Mouse (Mus musculus): ENCODE data around the gene Rnf186. TPM values are rescaled to one million over a fixed set of nuclear protein-coding genes. Genes with fewer than 3 reads are reported as not detected.

The Rnf186 gene
- polyA plus RNA-seq, 1 experiment from 2014 or later = not detected

- 17% methylated on average over 15 of the region's 15 CpGs for WGBS
- Histone ChIP-seq H3K4me2 (peak overlapping the region; percentile 51), H3K27me3 (replicated peaks) (peaks cover 14% of the 10 kb centered on the region; the same call in 1 of the 2 replicates), H3K4me3 (peak overlapping the region; percentile 38), H3K4me1 (no peaks in the 10 kb centered on the region), H3K36me3 (no peaks in the 10 kb centered on the region), H3K27ac (replicated peaks) (no peak overlapping the region), H3K9ac (0 out of 2 replicates have a peak overlapping the region, but pooled peaks have one; percentile 33), H3K9me3 (no peaks in the 10 kb centered on the region)
- ATAC-seq (ENCODE audit: extremely low read depth, insufficient number of reproducible peaks, low FRiP score, low TSS enrichment) = no peak
These were observed 23.2 kb upstream of the Rnf186 start for GRCm38 (mm10) chr4:138943730-138944129.

- no peak overlapping the region for H3K4me2 ChIP-seq
- 76% methylated on average over 2 of the region's 2 CpGs for WGBS
- no peak overlapping the region for H3K9ac ChIP-seq
- H3K27me3 ChIP-seq (replicated peaks) = 0 out of 2 replicates have a peak, but pooled peaks cover 4% of the 10 kb centered on the region
- no peak overlapping the region for H3K27ac ChIP-seq (replicated peaks)
- no peaks in the 10 kb centered on the region for H3K4me1 ChIP-seq
- H3K36me3 ChIP-seq = no peaks in the 10 kb centered on the region
- H3K4me3 ChIP-seq = no peak overlapping the region
- H3K9me3 ChIP-seq = no peaks in the 10 kb centered on the region
- ATAC-seq (ENCODE audit: extremely low read depth, insufficient number of reproducible peaks, low FRiP score, low TSS enrichment) = no peak
These were observed 18.7 kb upstream of the Rnf186 start for GRCm38 (mm10) chr4:138948257-138948656.

GRCm38 (mm10) chr4:138958612-138959011 is 8.3 kb upstream of the Rnf186 start:
- Histone ChIP-seq H3K4me1 (no peaks in the 10 kb centered on the region), H3K9ac (no peak overlapping the region), H3K27me3 (replicated peaks) (peaks cover 8% of the 10 kb centered on the region; the same call in 1 of the 2 replicates), H3K9me3 (no peaks in the 10 kb centered on the region), H3K27ac (replicated peaks) (no peak overlapping the region), H3K4me2 (no peak overlapping the region), H3K4me3 (no peak overlapping the region), H3K36me3 (no peaks in the 10 kb centered on the region)
- WGBS = 76% methylated on average over 9 of the region's 9 CpGs
- no peak for ATAC-seq (ENCODE audit: extremely low read depth, insufficient number of reproducible peaks, low FRiP score, low TSS enrichment)

- no peak overlapping the region for H3K4me2 ChIP-seq
- H3K9me3 ChIP-seq = no peaks in the 10 kb centered on the region
- no peak overlapping the region for H3K9ac ChIP-seq
- no peaks in the 10 kb centered on the region for H3K36me3 ChIP-seq
- no peak for ATAC-seq (ENCODE audit: extremely low read depth, insufficient number of reproducible peaks, low FRiP score, low TSS enrichment)
- H3K4me3 ChIP-seq = no peak overlapping the region
- WGBS = 74% methylated on average over 15 of the region's 15 CpGs
- no peak overlapping the region for H3K27ac ChIP-seq (replicated peaks)
- H3K4me1 ChIP-seq = no peaks in the 10 kb centered on the region
- peaks cover 8% of the 10 kb centered on the region; the same call in 1 of the 2 replicates for H3K27me3 ChIP-seq (replicated peaks)
These were observed 7.8 kb upstream of the Rnf186 start for GRCm38 (mm10) chr4:138959120-138959519.

GRCm38 (mm10) chr4:138959926-138960325 is 7.0 kb upstream of the Rnf186 start:
- WGBS = 59% methylated on average over 7 of the region's 7 CpGs
- Histone ChIP-seq H3K27ac (replicated peaks) (no peak overlapping the region), H3K4me1 (no peaks in the 10 kb centered on the region), H3K9me3 (no peaks in the 10 kb centered on the region), H3K4me2 (no peak overlapping the region), H3K27me3 (replicated peaks) (peaks cover 8% of the 10 kb centered on the region; the same call in 1 of the 2 replicates), H3K4me3 (no peak overlapping the region), H3K9ac (no peak overlapping the region), H3K36me3 (no peaks in the 10 kb centered on the region)
- ATAC-seq (ENCODE audit: extremely low read depth, insufficient number of reproducible peaks, low FRiP score, low TSS enrichment) = no peak

GRCm38 (mm10) chr4:138962719-138963118 is 4.2 kb upstream of the Rnf186 start:
- 76% methylated on average over 5 of the region's 5 CpGs for WGBS
- Histone ChIP-seq H3K4me3 (no peak overlapping the region), H3K9me3 (no peaks in the 10 kb centered on the region), H3K27me3 (replicated peaks) (peaks cover 8% of the 10 kb centered on the region; the same call in 1 of the 2 replicates), H3K27ac (replicated peaks) (no peak overlapping the region), H3K4me2 (no peak overlapping the region), H3K4me1 (0 out of 2 replicates have a peak, but pooled peaks cover 5% of the 10 kb centered on the region), H3K9ac (no peak overlapping the region), H3K36me3 (no peaks in the 10 kb centered on the region)
- ATAC-seq (ENCODE audit: extremely low read depth, insufficient number of reproducible peaks, low FRiP score, low TSS enrichment) = no peak

- Histone ChIP-seq H3K27ac (replicated peaks) (no peak overlapping the region), H3K9ac (no peak overlapping the region), H3K4me2 (no peak overlapping the region), H3K4me1 (peaks cover 23% of the 10 kb centered on the region), H3K36me3 (no peaks in the 10 kb centered on the region), H3K9me3 (no peaks in the 10 kb centered on the region), H3K4me3 (no peak overlapping the region), H3K27me3 (replicated peaks) (no peaks in the 10 kb centered on the region)
- no peak for ATAC-seq (ENCODE audit: extremely low read depth, insufficient number of reproducible peaks, low FRiP score, low TSS enrichment)
- WGBS = 57% methylated on average over 5 of the region's 5 CpGs
These were observed 1.0 kb upstream of the Rnf186 start for GRCm38 (mm10) chr4:138965871-138966270.

GRCm38 (mm10) chr4:138967485-138967884 is 573 bp downstream of the Rnf186 start:
- H3K4me3 ChIP-seq = no peak overlapping the region
- ATAC-seq (ENCODE audit: extremely low read depth, insufficient number of reproducible peaks, low FRiP score, low TSS enrichment) = no peak
- H3K27ac ChIP-seq (replicated peaks) = no peak overlapping the region
- H3K36me3 ChIP-seq = no peaks in the 10 kb centered on the region
- no peaks in the 10 kb centered on the region for H3K9me3 ChIP-seq
- H3K4me2 ChIP-seq = no peak overlapping the region
- H3K27me3 ChIP-seq (replicated peaks) = no peaks in the 10 kb centered on the region
- H3K4me1 ChIP-seq = peaks cover 34% of the 10 kb centered on the region
- 62% methylated on average over 14 of the region's 15 CpGs for WGBS
- H3K9ac ChIP-seq = no peak overlapping the region

GRCm38 (mm10) chr4:138968772-138969556 is 2.1 kb downstream of the Rnf186 start:
- Histone ChIP-seq H3K27ac (replicated peaks) (no peak overlapping the region; the same call in 1 of the 2 replicates), H3K9ac (no peak overlapping the region), H3K4me2 (no peak overlapping the region)

GRCm38 (mm10) chr4:138969736-138970135 is 2.8 kb downstream of the Rnf186 start:
- no peak overlapping the region for H3K27ac ChIP-seq (replicated peaks)

More at GRCm38 (mm10) chr4:138968772-138969556, 2.1 kb downstream of the Rnf186 start:
- ATAC-seq (ENCODE audit: extremely low read depth, insufficient number of reproducible peaks, low FRiP score, low TSS enrichment) = no peak
- no peaks in the 10 kb centered on the region for H3K36me3 ChIP-seq
- WGBS = 45% methylated on average over 16 of the region's 16 CpGs
- no peaks in the 10 kb centered on the region for H3K9me3 ChIP-seq
- H3K4me1 ChIP-seq = peaks cover 39% of the 10 kb centered on the region
- H3K4me3 ChIP-seq = no peak overlapping the region
- no peaks in the 10 kb centered on the region for H3K27me3 ChIP-seq (replicated peaks)

GRCm38 (mm10) chr4:138971371-138971770 is 4.5 kb downstream of the Rnf186 start:
- no peak overlapping the region for H3K27ac ChIP-seq (replicated peaks)

More at GRCm38 (mm10) chr4:138969736-138970135, 2.8 kb downstream of the Rnf186 start:
- no peak overlapping the region for H3K9ac ChIP-seq
- no peak for ATAC-seq (ENCODE audit: extremely low read depth, insufficient number of reproducible peaks, low FRiP score, low TSS enrichment)
- H3K4me3 ChIP-seq = no peak overlapping the region
- peaks cover 39% of the 10 kb centered on the region for H3K4me1 ChIP-seq
- H3K9me3 ChIP-seq = no peaks in the 10 kb centered on the region
- WGBS = 41% methylated on average over 9 of the region's 9 CpGs
- no peak overlapping the region for H3K4me2 ChIP-seq
- no peaks in the 10 kb centered on the region for H3K36me3 ChIP-seq
- H3K27me3 ChIP-seq (replicated peaks) = no peaks in the 10 kb centered on the region

More at GRCm38 (mm10) chr4:138971371-138971770, 4.5 kb downstream of the Rnf186 start:
- no peak overlapping the region for H3K4me2 ChIP-seq
- 86% methylated on average over 6 of the region's 6 CpGs for WGBS
- no peak overlapping the region for H3K4me3 ChIP-seq
- H3K9me3 ChIP-seq = no peaks in the 10 kb centered on the region
- ATAC-seq (ENCODE audit: extremely low read depth, insufficient number of reproducible peaks, low FRiP score, low TSS enrichment) = no peak
- H3K27me3 ChIP-seq (replicated peaks) = no peaks in the 10 kb centered on the region
- H3K4me1 ChIP-seq = peaks cover 35% of the 10 kb centered on the region
- no peaks in the 10 kb centered on the region for H3K36me3 ChIP-seq
- H3K9ac ChIP-seq = no peak overlapping the region

All from heart, embryonic 13.5 days (tissue).